Mouse (Mus musculus): Measurements from ENCODE around the gene Lgals3. TPM values are rescaled to one million over a fixed set of nuclear protein-coding genes. Genes with fewer than 3 reads are reported as not detected.
A peak's percentile ranks its signal among the peaks of the same experiment; 100 is the strongest.

The Lgals3 gene
- polyA plus RNA-seq, 1 experiment = 1.1 TPM

DNA sequence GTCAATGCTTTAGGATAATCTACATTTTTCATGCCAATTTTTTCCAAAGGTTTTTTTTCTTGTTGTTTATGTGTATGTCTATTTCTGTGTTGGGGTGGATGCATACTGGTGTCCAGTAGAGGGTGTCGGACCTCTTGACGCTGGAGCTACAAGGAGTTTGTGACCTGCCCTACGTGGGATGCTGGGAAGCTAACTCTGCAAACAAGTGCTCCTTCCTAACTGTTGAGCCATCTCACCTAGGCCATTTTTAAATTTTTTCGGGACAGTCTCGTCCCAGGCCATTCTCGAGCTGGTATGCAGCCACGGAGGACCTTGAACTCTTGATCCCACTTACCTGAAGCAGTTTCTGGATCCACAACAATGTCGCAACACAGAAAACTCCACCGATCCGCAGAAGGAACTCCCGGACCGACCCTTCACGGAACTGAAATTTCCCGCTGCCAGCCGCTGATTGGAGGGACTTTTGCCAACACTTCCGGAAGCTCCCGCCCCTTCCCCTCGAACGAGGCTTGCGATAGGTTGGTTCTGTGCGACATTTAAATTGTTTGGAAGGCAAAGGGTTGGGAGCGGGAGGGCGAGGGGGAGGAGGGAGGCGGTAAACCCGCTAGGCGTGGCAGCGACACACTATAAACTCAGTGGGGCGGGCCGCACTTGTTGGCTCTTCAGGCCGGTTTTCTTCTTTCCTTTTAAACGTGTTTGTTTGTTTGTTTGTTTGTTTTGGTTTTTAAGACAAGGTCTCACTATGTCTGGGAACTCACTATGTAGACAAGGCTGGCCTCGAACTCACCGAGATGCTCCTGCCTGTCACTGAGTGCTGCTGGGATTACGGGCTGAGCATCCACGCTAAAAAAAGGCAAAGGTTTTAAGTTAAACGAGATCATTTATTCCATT, 50.5 kb downstream of the Lgals3 start, which contains the start of gene Dlgap5:
Gene Dlgap5, minus strand, starts transcription at position 633 of the 891 bp plus-strand sequence.
- Histone ChIP-seq H3K4me3 (ENCODE audit: insufficient read depth, low read length) (peak within 1 kb of the TSS; percentile 52), H3K4me1 (ENCODE audit: control insufficient read depth, insufficient read depth, low read length) (no peaks in the 10 kb centered on the region), H3K27ac (ENCODE audit: insufficient read depth, low read length) (no peak within 1 kb of the TSS)
- TF ChIP-seq CTCF (IDR thresholded peaks at IDR 0.05; ENCODE audit: extremely low read depth, insufficient read depth, low read length) (no peak), POLR2A (IDR thresholded peaks at IDR 0.05; ENCODE audit: extremely low read depth, insufficient read depth, low read length) (no peak)

DNA sequence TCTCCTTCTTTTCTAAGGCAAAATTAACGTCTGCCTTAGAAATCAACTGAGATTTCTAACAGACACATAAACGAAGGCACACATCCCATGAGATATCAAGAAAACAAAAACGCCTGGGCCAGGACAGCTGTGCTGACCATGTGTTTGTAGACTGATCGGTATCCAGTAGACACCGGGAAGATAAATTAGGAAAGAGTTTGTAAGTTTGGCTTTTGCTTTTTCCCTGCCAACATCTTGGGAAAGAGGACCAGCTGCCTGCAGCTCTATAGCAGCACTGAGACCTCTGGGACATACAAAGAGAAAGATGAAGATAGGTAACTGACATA, 51.1 kb downstream of the Lgals3 start:
- H3K4me1 ChIP-seq (ENCODE audit: control insufficient read depth, insufficient read depth, low read length) = no peaks in the 10 kb centered on the region
- H3K4me3 ChIP-seq (ENCODE audit: insufficient read depth, low read length) = peak overlapping the region; percentile 52; the same call in 1 of the 2 replicates
- TF ChIP-seq CTCF (IDR thresholded peaks at IDR 0.05; ENCODE audit: extremely low read depth, insufficient read depth, low read length) (no peak), POLR2A (IDR thresholded peaks at IDR 0.05; ENCODE audit: extremely low read depth, insufficient read depth, low read length) (no peak)
- H3K27ac ChIP-seq (ENCODE audit: insufficient read depth, low read length) = no peak overlapping the region

DNA sequence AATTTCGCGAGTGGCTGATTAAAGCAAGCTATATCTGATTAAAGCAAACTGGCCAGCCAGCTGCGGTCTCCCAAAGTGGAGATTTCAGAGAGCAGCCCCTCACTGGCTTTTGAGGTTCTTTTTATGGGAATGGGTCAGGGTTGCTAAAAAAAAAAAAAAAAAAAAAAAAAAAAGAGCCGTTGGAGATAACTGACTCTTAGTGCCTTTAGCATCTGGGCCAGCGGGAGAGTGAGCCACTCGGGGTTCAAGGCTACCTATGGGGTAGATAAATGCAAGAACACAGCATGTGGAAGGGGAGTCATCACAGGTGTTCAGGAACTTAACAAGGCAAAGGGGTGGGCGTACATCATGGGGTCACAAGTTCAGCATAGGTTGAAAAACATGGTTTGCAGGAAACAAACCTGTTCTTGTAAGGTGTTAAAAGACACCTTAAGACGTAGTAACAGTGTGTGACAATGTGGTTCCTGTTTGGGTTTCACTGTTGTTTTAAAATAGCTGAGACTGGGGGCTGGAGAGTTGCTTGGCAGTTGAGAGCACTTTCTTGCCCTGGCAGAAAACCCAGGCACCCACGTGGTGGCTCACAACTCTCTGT, 51.6 kb downstream of the Lgals3 start:
- H3K4me3 ChIP-seq (ENCODE audit: insufficient read depth, low read length) = no peak overlapping the region
- H3K27ac ChIP-seq (ENCODE audit: insufficient read depth, low read length) = no peak overlapping the region
- no peak for TF ChIP-seq CTCF (IDR thresholded peaks at IDR 0.05; ENCODE audit: extremely low read depth, insufficient read depth, low read length)
- no peak for TF ChIP-seq POLR2A (IDR thresholded peaks at IDR 0.05; ENCODE audit: extremely low read depth, insufficient read depth, low read length)

DNA sequence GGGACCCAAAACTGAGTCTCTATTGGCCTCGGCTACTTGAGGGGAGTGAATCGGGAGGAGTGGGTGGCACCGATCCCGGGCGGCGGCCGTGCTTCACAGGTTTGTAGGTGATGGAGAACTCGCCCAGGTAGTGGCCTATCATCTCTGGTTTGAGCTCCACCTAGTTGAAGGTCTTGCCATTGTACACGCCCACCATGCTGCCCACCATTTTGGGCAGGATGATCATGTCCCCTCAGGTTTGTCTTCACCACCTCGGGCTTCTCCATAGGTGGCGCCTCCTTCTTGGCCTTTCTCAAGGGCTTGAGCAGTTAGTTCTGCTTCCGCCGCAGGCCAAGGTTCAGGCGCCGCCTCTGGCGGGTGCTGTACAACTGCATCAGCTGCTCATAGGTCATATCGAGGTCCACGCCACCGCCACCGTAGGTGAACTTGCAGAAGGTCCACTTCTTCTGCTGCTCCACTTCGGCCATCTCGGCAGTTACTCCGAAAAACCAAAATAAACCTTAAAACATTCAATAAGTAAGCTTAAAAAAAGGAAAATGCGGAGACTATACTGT, 52.2 kb downstream of the Lgals3 start:
- H3K4me3 ChIP-seq (ENCODE audit: insufficient read depth, low read length) = no peak overlapping the region
- H3K27ac ChIP-seq (ENCODE audit: insufficient read depth, low read length) = no peak overlapping the region
- no peaks in the 10 kb centered on the region for H3K4me1 ChIP-seq (ENCODE audit: control insufficient read depth, insufficient read depth, low read length)
- TF ChIP-seq CTCF (IDR thresholded peaks at IDR 0.05; ENCODE audit: extremely low read depth, insufficient read depth, low read length) (no peak), POLR2A (IDR thresholded peaks at IDR 0.05; ENCODE audit: extremely low read depth, insufficient read depth, low read length) (no peak)

More for the DNA sequence above, 51.6 kb downstream of the Lgals3 start:
- H3K4me1 ChIP-seq (ENCODE audit: control insufficient read depth, insufficient read depth, low read length) = no peaks in the 10 kb centered on the region

DNA sequence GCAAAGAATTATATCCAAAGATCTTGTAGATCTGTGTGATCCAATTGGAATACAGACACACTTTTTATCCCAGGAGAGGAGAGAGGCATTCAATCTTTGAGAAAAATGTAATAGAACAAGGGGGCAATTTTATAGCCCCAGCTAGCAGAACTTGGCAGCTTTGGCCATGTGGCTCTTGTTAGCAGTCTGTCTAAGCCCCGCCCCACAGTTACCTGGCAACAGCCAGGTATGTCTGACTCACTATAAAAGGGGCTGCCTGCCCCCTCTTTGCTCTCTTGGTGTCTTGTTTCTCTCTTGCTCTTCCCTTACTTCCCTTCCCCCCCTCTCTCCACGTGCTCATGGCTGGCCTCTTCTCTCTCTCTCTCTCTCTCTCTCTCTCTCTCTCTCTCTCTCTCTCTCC, 54.1 kb downstream of the Lgals3 start:
- H3K4me1 ChIP-seq (ENCODE audit: control insufficient read depth, insufficient read depth, low read length) = no peaks in the 10 kb centered on the region
- H3K4me3 ChIP-seq (ENCODE audit: insufficient read depth, low read length) = no peak overlapping the region
- TF ChIP-seq CTCF (IDR thresholded peaks at IDR 0.05; ENCODE audit: extremely low read depth, insufficient read depth, low read length) (no peak), POLR2A (IDR thresholded peaks at IDR 0.05; ENCODE audit: extremely low read depth, insufficient read depth, low read length) (no peak)
- no peak overlapping the region for H3K27ac ChIP-seq (ENCODE audit: insufficient read depth, low read length)

DNA sequence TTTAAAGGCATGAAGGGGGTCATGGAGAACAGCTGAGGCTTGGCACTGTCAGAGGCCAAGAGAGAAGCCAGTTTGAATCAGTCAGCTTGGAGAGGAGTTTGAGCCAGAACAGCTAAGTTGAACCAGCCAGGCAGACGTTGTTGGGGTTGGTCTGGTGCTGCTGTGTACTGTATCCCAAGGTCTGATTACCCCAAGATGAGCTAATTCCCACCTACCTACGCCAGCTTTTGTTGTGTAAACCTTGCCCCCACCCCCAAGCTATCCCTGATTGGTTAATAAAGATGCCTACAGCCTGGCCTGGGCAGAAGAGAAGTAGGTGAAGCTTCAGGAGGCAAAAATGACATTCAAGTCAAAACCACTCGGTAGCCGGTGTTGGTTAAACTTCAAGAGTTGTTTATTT, 54.9 kb downstream of the Lgals3 start:
- no peak overlapping the region for H3K4me3 ChIP-seq (ENCODE audit: insufficient read depth, low read length)
- H3K4me1 ChIP-seq (ENCODE audit: control insufficient read depth, insufficient read depth, low read length) = no peaks in the 10 kb centered on the region
- H3K27ac ChIP-seq (ENCODE audit: insufficient read depth, low read length) = no peak overlapping the region
- TF ChIP-seq POLR2A (IDR thresholded peaks at IDR 0.05; ENCODE audit: extremely low read depth, insufficient read depth, low read length) = no peak
- TF ChIP-seq CTCF (IDR thresholded peaks at IDR 0.05; ENCODE audit: extremely low read depth, insufficient read depth, low read length) = no peak

DNA sequence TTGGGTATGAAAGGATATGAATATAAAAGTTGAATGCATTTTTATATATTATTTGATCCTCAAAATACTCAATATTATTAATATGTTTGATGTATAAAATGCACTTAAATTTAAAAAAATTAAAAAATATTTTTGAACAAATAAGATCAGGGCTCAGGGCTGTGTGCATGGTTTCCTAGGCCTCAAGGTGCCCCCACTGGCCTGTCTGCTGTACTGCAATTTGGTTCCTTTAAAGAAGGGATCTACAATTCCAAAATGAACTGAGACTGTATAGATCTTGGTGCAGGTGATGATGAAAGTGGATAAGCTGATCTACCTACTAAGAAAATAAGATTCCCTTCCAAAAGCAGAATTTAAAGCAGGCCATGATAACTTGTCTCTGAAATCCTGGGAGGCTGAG, 65.4 kb downstream of the Lgals3 start:
- no peak overlapping the region for H3K27ac ChIP-seq (ENCODE audit: insufficient read depth, low read length)

More for the DNA sequence above, 65.4 kb downstream of the Lgals3 start:
- Histone ChIP-seq H3K4me1 (ENCODE audit: control insufficient read depth, insufficient read depth, low read length) (no peaks in the 10 kb centered on the region), H3K4me3 (ENCODE audit: insufficient read depth, low read length) (no peak overlapping the region)
- TF ChIP-seq POLR2A (IDR thresholded peaks at IDR 0.05; ENCODE audit: extremely low read depth, insufficient read depth, low read length) (no peak), CTCF (IDR thresholded peaks at IDR 0.05; ENCODE audit: extremely low read depth, insufficient read depth, low read length) (peak; percentile 22)

Other genes with a start within 250 kb of the Lgals3 start
- gene Gch1, start 178.3 kb upstream of the Lgals3 start, polyA plus RNA-seq (2012; rRNA removed) = 1.6 TPM in 2 replicates
- 5.3 and 6.2 TPM in 2 replicates for gene Wdhd1, start 90.9 kb upstream of the Lgals3 start, polyA plus RNA-seq (2012; rRNA removed)
- 4.8 and 5.1 TPM in 2 replicates for gene Socs4, start 90.8 kb upstream of the Lgals3 start, polyA plus RNA-seq (2012; rRNA removed)
- 23.6 and 25.4 TPM in 2 replicates for gene Mapk1ip1l, start 69.5 kb upstream of the Lgals3 start, polyA plus RNA-seq (2012; rRNA removed)
- 0.21 and 0.30 TPM in 2 replicates for gene Dlgap5, start 50.7 kb downstream of the Lgals3 start, polyA plus RNA-seq (2012; rRNA removed)
- 61.0 and 63.0 TPM in 2 replicates for gene Fbxo34, start 82.7 kb downstream of the Lgals3 start, polyA plus RNA-seq (2012; rRNA removed)
- gene Atg14, start 202.9 kb downstream of the Lgals3 start, polyA plus RNA-seq (2012; rRNA removed) = 14.2 and 15.0 TPM in 2 replicates

Data from cortical plate, adult 2 months (tissue).